Mouse (Mus musculus) G1E-ER4 (cell line): ENCODE results near the gene Gm20696. TPM values are rescaled to one million over a fixed set of nuclear protein-coding genes. Genes with fewer than 3 reads are reported as not detected.

Source experiments
- GATA1 ChIP-seq: IDR thresholded peaks from one replicate; pipeline ENCODE4 v1.8.0; 2012; ENCODE audit warnings: low read length, inconsistent platforms
- polyA plus RNA-seq: library from polyadenylated mRNA; stranded (reverse); fragments of >175 nt; gene quantifications from 2 replicates; pipeline ENCODE4 v1.2.3, GENCODE M21; 2012

Gene Gm20696
- polyA plus RNA-seq, 1 experiment: not detected

DNA sequence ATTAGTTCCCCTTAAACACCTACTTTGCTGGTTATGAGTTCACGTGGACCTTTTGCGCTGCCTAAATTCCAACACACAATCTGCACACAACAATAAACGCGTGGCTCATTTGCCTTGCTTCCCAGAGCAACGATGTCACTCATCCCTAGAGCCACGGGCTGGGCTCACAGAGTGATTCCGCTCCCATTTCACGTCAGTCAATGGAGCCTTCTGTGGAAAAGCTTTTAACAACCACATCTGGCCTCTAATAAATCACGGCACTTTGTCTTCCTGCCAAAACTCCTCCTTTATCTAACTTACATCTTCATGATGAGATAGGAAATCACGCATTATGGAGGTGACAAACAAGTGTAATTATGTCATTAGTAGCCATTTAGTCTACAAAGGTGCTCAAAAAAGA lies 318.8 kb downstream of the Gm20696 start:
- TF ChIP-seq GATA1: no peak

DNA sequence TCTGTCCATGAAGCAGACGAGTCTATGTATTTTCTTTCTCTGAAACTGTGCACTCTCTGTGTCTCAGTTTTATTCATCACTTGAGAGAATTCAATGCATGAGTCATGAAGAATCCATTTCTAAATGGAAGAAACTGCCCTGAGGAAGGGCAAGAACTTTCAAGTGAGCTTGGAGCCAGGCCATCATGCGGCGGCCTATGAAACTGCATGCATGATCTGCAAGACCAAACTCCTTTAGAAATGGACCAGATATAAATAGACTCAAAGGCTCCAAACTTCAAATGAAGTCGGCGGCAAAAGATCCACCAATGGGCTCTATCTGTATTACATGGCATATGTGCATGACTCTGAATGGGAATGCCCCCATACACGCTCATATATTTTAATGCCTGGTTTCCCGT lies 321.6 kb downstream of the Gm20696 start:
- TF ChIP-seq GATA1: no peak

DNA sequence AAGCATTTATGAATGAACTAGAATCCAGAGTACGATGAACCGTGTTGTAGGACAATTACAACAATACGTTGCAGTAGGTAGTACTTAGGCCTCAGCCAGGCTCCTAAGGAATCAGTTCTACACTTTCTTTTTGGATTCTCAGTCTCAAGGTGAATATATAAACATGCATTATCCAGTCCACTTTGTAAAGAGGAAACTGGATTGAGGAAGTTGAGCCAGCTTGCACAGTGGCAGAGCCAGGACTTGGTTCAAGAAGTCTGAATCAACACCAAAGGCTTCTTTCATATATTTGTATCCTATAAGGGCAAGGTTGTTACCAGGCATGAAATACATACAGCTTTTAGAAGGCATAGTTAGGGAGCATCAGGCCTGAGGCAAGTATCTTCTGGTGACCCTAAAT lies 322.2 kb downstream of the Gm20696 start:
- no peak for TF ChIP-seq GATA1

DNA sequence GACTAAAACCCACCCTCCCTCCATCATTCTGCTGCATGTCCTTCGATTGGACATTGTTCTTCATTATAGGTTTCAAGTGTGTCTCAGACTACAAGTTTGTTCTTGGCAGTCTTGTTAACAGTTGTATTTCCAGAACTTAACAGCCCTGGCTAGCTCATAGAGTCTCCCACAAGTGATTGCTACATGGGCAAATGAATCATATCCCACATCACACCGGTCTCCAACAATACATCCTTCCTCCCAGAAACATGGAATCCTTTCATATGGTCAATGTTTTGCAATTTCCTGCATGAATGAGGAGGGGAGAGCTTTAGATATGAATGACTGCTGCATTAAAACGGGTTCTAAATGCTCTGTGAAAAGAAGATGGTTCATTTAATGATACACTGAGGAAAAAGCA lies 322.8 kb downstream of the Gm20696 start:
- no peak for TF ChIP-seq GATA1

DNA sequence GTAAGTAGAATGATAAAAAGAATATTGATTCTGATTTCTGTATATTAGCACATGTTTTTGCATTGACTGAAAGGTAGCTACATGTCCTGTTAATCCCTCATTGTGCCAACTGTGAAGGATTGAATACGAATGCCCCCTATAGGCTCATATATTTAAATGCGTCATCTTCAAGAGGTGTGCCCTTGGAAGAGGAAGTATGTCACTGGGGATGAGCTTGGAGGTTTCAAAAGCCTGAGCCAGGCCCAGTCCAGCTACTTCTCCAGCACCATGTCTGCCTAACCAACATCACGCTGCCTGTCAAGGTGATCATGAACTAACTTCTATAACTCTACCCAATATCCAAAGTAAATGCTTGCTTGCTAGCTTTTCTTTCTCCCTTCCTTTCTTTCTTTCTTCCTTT lies 324.2 kb downstream of the Gm20696 start:
- no peak for TF ChIP-seq GATA1

DNA sequence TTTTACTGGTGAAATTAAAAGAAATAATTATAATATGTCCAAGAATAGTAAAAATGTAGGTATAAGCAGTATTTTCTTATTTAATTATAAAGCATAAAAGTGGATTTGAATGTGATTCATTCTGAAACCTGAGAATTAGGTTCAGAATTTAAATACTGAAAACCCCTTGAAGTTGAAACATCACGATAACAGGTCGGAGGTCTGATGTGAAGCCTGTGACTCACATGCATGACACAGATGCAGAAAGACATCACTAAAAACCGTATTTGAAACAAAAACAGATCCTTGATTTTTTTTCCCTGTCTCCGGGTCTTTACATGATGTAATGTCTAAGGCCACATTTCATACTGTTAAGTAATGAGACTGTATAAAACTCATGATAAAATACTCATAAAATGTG lies 325.7 kb downstream of the Gm20696 start:
- no peak for TF ChIP-seq GATA1

DNA sequence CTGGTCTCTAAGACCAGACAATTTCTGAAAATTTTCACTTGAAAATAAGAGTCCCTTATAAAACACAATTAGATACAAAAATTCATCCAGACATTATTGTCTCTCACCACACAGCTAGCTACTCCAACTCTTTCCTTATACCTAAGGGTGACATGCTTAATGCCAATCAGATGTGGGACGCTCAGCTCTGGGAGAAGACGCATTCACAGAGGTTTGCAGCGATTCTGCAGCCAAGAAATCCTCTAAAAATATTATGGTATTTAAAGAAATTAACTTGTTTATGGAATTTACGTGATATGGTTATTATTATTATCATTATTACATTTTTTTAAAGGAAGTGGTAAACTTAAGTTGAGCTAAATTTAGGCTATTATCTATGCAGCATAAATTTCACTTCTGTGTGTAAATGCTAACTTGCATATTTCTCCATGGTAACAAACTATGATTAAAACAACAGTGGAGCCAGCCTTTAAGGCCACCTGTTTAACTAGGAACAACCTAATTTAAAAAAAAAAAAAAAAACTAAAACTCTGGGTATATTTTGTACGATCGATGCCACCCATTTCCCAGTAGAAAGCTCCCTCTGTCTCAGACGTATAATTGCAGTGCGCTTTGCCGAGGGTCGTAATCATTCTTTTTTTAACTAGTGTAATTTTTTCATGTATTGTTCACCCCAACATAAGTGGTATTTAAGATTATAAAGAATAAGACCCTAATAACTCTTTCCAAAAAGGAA lies 326.4 kb downstream of the Gm20696 start:
- no peak for TF ChIP-seq GATA1

DNA sequence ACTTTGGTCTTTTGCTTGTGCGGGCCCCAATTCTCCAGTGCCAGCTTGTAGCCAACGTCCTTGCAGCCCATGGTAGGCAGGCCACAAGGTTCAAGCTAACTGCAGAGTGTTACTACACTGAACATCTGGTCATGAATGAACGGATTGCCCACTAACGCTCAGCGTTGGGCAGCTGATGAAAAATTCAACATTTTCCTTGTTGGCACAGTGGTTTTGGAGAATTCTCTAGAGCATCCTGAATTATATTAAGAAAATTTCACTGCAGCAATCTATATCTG lies 327.3 kb downstream of the Gm20696 start:
- TF ChIP-seq GATA1: no peak

DNA sequence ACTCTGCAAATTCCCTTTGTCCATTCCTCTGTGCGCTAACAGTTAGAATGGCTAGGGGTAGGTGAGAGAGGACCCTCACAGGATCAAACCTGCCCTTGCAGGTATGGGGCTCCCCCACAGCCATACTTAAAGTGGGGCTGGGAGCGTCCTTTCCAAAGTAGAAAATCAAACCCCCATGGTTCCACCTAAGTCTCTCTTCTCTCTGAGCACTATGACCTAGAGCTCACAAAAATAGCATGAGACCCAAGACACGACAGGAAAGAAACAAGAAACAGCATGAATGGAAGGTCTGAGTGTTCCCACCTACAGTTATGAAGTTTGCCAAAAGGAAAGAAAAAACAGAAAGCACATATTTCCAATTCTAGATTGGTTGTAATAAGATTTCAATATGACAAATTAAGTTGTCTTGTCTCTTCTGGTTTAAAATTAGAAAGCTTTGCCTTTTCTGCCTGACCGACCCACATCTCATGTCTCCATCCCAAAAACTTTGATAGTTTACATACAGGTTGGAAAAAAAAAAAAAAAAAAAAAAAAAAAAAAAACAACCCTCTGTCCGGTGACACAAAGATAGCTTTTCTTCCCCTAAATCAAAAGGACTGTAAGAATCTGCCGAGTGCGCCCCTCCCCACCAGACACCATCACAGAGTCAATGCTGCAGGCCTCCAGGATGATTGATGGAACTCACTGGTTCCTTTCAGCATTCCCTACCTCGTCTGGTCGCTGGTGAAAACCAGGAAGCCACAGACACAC lies 327.8 kb downstream of the Gm20696 start:
- no peak for TF ChIP-seq GATA1

DNA sequence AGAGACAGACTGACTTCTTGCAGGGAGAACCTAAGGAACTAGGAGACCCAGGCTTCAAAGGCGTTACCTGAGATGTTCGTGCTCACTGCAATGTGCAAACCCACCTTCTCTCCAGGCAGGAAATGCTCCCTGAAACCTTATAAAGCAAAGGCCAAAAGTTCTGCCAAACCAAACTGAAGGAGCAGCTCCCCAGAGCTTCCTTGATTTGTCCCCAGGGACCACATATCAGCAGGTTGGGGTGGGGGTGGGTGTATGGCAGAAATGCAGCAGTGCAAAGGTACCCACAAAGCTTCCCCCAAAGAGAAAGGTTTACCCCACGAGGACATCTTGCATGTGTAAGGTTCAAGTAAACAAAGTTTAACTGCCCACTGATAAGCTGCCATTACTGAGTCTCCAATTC lies 328.4 kb downstream of the Gm20696 start:
- TF ChIP-seq GATA1: no peak

DNA sequence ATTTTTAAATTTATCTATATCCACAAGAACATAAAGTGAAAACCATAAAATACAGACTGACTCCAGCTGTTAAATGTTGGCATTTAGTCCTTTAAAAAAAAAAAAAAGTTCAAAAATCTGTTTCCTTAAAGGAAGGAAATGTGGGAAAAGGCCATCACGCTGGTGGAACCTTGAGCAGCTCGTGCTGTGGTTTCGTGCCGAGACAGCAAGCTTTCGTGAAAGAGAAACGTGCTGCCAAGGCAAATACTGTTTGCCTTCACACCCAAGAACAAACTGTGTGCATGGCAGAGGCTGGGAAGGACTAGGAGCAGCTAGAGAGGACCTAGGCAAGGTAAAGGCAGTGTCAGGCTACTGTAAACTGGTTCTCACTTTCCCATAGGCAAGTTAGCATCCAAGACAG lies 329.0 kb downstream of the Gm20696 start:
- TF ChIP-seq GATA1: no peak

DNA sequence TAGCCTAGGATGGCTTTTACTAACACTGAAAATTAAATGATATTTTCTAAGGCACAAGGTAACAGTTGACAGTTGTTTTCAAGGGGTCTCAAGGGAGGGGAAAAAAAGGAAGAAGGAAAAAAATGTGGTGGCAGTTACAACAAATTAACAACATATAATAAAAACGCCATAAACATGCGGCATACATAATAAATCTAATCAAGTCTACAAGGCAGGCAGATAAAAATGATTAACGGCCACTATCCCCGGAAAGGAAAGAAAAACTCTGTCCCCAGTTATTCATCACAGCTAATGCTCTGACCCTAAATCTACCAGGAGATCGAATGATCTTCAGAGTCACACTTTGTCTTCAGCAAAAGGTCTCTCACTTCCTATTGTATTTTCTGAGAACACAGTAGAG lies 330.4 kb downstream of the Gm20696 start:
- TF ChIP-seq GATA1: no peak

DNA sequence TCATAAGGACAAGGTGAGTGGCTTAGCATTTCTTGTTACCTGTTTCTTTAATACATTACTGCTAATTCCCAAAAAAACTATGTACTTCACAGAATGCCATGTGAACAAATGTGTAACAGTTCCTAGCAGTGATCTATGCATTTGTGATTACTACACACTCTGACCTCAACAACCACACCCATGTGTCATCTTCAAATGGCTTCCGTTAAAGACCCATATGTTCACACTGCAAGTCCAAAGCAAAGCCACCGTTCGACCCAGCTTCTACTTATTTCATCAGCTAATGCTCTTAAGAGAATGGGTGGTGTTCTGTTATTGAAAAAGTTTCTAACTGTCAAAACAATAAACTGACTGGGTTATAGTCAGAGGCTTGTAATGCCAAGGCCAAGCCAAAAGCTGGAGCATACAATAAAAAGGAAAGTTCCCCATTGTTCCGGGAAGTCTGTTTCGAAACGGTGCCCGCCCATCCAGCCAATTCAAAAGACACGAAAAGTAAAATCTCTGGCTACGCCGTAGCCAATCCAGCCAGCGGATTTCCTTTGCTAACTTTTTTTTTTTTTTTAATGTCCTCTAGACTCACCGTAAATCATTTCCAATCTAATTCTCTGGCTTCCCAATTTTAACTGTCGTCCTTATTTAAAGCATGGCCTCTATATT lies 331.3 kb downstream of the Gm20696 start:
- no peak for TF ChIP-seq GATA1

DNA sequence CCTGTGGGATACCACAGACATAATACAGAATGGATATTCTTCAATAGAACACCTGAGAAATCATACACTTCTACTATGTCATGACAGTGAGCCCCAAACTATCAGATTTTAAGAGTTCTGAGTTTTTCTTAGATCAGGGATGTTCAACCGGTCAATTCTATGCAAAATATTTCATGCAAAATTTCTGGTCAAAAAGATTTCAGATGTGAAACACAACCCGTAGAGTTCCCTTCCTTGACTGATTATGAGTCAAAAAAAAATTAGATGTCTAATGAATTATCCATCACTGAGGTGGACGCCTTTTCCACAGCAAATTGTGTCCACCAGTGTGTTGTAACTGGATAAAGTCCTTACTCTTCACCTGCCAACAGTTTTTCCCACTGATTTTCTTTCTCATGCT lies 332.3 kb downstream of the Gm20696 start:
- TF ChIP-seq GATA1: no peak

DNA sequence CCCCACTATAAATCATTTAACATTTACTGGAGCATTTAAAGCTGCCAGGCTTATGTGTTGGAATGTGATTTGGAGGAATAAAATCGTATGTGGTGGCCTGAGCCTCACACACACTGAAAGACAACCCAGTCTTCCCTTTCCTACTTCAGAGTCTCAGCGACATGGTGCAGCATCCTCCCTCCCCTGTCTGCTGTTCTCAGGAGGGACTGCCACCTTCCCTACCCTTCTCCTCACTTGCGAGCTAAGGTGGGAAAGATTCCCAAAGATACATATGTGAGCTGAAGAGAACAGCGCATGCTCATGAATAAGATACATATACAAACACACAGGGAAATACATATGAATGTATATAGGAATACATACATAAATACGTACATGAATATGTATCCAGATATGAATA lies 333.5 kb downstream of the Gm20696 start:
- TF ChIP-seq GATA1: no peak

DNA sequence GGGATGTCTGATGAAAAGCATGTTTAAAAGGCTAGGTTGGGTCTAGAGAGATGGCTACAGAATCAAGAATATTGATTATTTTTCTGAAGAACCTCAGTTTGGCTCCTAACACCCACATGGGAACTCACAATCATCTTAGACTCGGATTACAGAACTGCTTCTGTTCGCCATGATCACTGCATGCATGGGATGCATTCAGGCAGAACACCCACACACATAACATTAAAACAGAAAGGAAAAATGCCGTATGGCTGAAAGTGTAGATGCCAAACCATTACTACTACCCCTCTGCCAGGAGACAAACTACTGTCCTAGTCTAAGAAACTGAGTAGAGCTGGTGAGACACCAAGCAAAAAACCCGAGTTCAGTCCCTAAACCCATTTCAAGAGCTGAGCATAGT lies 336.4 kb downstream of the Gm20696 start:
- TF ChIP-seq GATA1: no peak

DNA sequence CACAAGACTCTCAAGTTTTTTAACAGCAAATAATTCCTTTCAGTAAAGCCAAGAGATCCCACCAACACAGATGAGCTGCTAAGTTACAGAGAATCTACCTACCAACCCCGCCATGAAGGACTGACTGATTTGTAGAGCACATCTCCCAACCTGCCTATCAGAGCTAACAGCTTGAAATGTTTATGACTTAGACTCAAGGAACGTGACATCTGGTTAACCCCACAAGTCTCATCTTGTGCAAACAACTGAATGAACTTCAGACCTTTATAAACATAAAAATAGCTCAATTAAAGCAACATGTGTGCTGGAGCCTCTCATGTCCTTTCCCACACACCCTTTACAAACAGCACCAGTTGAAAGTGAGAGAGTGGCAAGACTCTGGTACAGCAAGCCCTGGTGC lies 338.0 kb downstream of the Gm20696 start:
- TF ChIP-seq GATA1: no peak

DNA sequence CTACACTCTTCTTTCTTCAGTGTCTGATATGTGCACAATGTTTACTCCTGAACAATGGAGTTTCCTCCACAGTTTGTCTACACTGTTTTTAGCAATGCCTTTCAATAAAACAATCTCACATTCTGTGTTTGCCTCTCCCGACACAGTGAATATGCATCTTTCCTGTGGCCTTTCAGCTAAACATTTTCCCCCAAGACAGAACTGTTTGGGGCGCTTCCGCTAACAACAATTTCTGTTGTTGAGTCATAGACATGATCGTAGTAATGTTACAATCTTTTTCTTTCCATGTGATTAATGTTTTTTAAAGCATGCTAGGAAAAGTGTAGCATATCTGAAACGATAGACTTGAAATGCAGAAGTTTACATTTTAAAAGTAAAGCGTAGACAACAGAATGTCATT lies 338.5 kb downstream of the Gm20696 start:
- no peak for TF ChIP-seq GATA1
